Mouse (Mus musculus): ENCODE measurements around the gene Gm33543. TPM values are rescaled to one million over a fixed set of nuclear protein-coding genes. Genes with fewer than 3 reads are reported as not detected.

Gene Gm33543
- total and polyA plus RNA-seq, 3 experiments: not detected

GRCm38 (mm10) chr10:95879983-95880934 lies 37.5 kb upstream of the Gm33543 start:
- Histone ChIP-seq H3K27ac (ENCODE audit: insufficient read depth, low read depth) (peak overlapping the region; percentile 40), H3K4me2 (ENCODE audit: insufficient read depth, low read depth, poor library complexity, severe bottlenecking) (peak overlapping the region; percentile 55; the same call in 1 of the 2 replicates), H3K4me3 (replicated peaks in 1 of 3; ENCODE audit: low read depth in 2 of 3, low read length in 2 of 3, poor library complexity in 1 of 3) (peak overlapping the region; percentile 55 to 72 (median 63)), H3K79me2 (replicated peaks; ENCODE audit: control insufficient read depth, extremely low read depth, insufficient read depth, poor library complexity, severe bottlenecking) (no peaks in the 10 kb centered on the region), H3K36me3 (replicated peaks in 1 of 2; ENCODE audit: control insufficient read depth in 1 of 2, insufficient read depth in 1 of 2, low read length in 1 of 2) (no peaks in the 10 kb centered on the region), H3K4me1 (ENCODE audit: control insufficient read depth in 1 of 2, insufficient read depth in 2 of 2) (no peaks in the 10 kb centered on the region), H3K27me3 (replicated peaks) (no peaks in the 10 kb centered on the region), H3K9ac (ENCODE audit: insufficient read depth, low read depth) (peak overlapping the region; percentile 37; the same call in 1 of the 2 replicates), H3K9me3 (replicated peaks; ENCODE audit: low read length) (peaks cover 2% of the 10 kb centered on the region)
- peak; percentile 67 for DNase-seq (ENCODE audit: extremely low read depth)
- in situ Hi-C loops (cut with MboI; ENCODE audit: low pct_ligation_motif_present, low pct_unique_long_range_greater_than_20kb, low sequenced_read_pairs) (loop anchor here (25.0 kb wide), 2 partner anchors 793 to 893 kb away; no protein-coding TSS in a partner anchor), dilution Hi-C loops (cut with MboI; ENCODE audit: extremely low pct_ligation_motif_present, extremely low pct_unique_long_range_greater_than_20kb, low sequenced_read_pairs) (no loop called here)
- TF ChIP-seq ZNF384 (IDR thresholded peaks at IDR 0.05; ENCODE audit: low read depth, low read length): peak; percentile 81
- TF ChIP-seq MAZ (IDR thresholded peaks at IDR 0.05; ENCODE audit: low read depth, low read length): 0 out of 2 replicates have a peak, but pooled peaks have one; percentile 11
- peak; percentile 69 for TF ChIP-seq HCFC1 (IDR thresholded peaks at IDR 0.05; ENCODE audit: low read depth, low read length)
- TF ChIP-seq JUND (conservative IDR thresholded peaks at IDR 0.05; ENCODE audit: low read depth, low read length): no peak
- no peak for TF ChIP-seq PAX5 (IDR thresholded peaks at IDR 0.05; ENCODE audit: low read length)
- peak; percentile 53 for TF ChIP-seq POLR2A (IDR thresholded peaks at IDR 0.05; ENCODE audit: low read depth, low read length)
- TF ChIP-seq IRF4 (IDR thresholded peaks at IDR 0.05; ENCODE audit: low read depth, low read length): no peak
- 0 out of 2 replicates have a peak, but pooled peaks have one; percentile 7 for TF ChIP-seq SIN3A (IDR thresholded peaks at IDR 0.05; ENCODE audit: low read length)
- TF ChIP-seq ELF1 (IDR thresholded peaks at IDR 0.05; ENCODE audit: low read depth, low read length): peak; percentile 69; the same call in 1 of the 2 replicates
- no peak for TF ChIP-seq MXI1 (IDR thresholded peaks at IDR 0.05; ENCODE audit: low read depth, low read length)
- TF ChIP-seq TBP (conservative IDR thresholded peaks at IDR 0.05; ENCODE audit: low read depth, low read length): no peak
- TF ChIP-seq TCF12 (IDR thresholded peaks at IDR 0.05; ENCODE audit: low read depth, low read length): 0 out of 2 replicates have a peak, but pooled peaks have one; percentile 14
- no peak for TF ChIP-seq RAD21 (IDR thresholded peaks at IDR 0.05; ENCODE audit: low read depth, low read length)
- no peak for TF ChIP-seq MAFK (IDR thresholded peaks at IDR 0.05; ENCODE audit: insufficient replicate concordance, low read length)

DNA sequence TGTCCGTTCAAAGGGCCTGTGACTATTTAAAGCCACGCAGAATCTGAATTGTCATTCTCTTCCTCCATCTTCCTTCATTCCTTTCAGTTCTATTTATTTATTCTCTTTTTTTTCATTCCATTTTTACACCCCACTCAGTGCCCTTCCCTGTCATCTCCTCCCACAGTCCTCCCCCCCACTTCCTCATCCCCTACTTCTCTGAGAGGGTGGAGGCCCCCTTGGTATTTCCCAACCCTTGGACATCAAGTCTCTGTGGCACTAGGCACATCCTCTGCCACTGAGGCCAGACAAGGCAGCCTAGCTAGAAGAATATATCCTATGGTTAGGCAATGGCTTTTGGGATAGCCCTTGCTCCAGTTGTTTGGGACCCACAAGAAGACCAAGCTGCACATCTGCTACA lies 28.1 kb upstream of the Gm33543 start:
- Histone ChIP-seq H3K9ac (ENCODE audit: insufficient read depth, low read depth) (no peak overlapping the region), H3K4me3 (replicated peaks in 1 of 3; ENCODE audit: low read depth in 2 of 3, low read length in 2 of 3, poor library complexity in 1 of 3) (no peak overlapping the region), H3K9me3 (replicated peaks; ENCODE audit: low read length) (no peaks in the 10 kb centered on the region), H3K27ac (ENCODE audit: insufficient read depth, low read depth) (no peak overlapping the region), H3K36me3 (replicated peaks in 1 of 2; ENCODE audit: control insufficient read depth in 1 of 2, insufficient read depth in 1 of 2, low read length in 1 of 2) (no peaks in the 10 kb centered on the region), H3K79me2 (replicated peaks; ENCODE audit: control insufficient read depth, extremely low read depth, insufficient read depth, poor library complexity, severe bottlenecking) (no peaks in the 10 kb centered on the region), H3K4me1 (ENCODE audit: control insufficient read depth in 1 of 2, insufficient read depth in 2 of 2) (no peaks in the 10 kb centered on the region), H3K4me2 (ENCODE audit: insufficient read depth, low read depth, poor library complexity, severe bottlenecking) (no peak overlapping the region), H3K27me3 (replicated peaks) (no peaks in the 10 kb centered on the region)
- TF ChIP-seq ZC3H11A (IDR thresholded peaks at IDR 0.05; ENCODE audit: low read depth, low read length) (no peak), CHD1 (IDR thresholded peaks at IDR 0.05; ENCODE audit: low read depth, low read length) (no peak)
- in situ Hi-C loops (cut with MboI; ENCODE audit: low pct_ligation_motif_present, low pct_unique_long_range_greater_than_20kb, low sequenced_read_pairs) (no loop called here), dilution Hi-C loops (cut with MboI; ENCODE audit: extremely low pct_ligation_motif_present, extremely low pct_unique_long_range_greater_than_20kb, low sequenced_read_pairs) (no loop called here)
- DNase-seq (ENCODE audit: extremely low read depth): no peak

All from CH12.LX (cell line).